Mouse (Mus musculus) neural tube, embryonic 13.5 days (tissue): ENCODE data around the gene Eloa. TPM values are rescaled to one million over a fixed set of nuclear protein-coding genes. Genes with fewer than 3 reads are reported as not detected.

Source experiments
- ATAC-seq: fragments of 200-750 bp; cut with Nextera tagmentation; 2 replicates; pipeline ENCODE4 v1.8.0; 2017; ENCODE audit warnings: low read depth, mild to moderate bottlenecking, moderate TSS enrichment, moderate library complexity
- H3K27ac ChIP-seq: fragments of 300-500 bp; sonication (generic); replicated peaks from 2 replicates; pipeline ENCODE4 v1.5.1; 2015; ENCODE audit warnings: moderate library complexity, mild to moderate bottlenecking, inconsistent platforms
- H3K27me3 ChIP-seq: fragments of 300-500 bp; sonication (generic); 2 replicates; pipeline ENCODE4 v1.6.1; 2015; ENCODE audit warnings: mild to moderate bottlenecking, inconsistent platforms
- H3K36me3 ChIP-seq: fragments of 300-500 bp; sonication (generic); 2 replicates; pipeline ENCODE4 v1.6.1; 2015; ENCODE audit warnings: mild to moderate bottlenecking, inconsistent platforms
- H3K4me1 ChIP-seq: fragments of 300-500 bp; sonication (generic); replicated peaks from 2 replicates; pipeline ENCODE4 v1.6.1; 2015; ENCODE audit warnings: inconsistent platforms
- H3K4me2 ChIP-seq: fragments of 300-500 bp; sonication (generic); 2 replicates; pipeline ENCODE4 v1.6.1; 2015; ENCODE audit warnings: inconsistent platforms, mild to moderate bottlenecking, moderate library complexity
- H3K4me3 ChIP-seq: fragments of 300-500 bp; sonication (generic); 2 replicates; pipeline ENCODE4 v1.5.1; 2015; ENCODE audit warnings: mild to moderate bottlenecking, inconsistent platforms
- H3K9ac ChIP-seq: fragments of 300-500 bp; sonication (generic); 2 replicates; pipeline ENCODE4 v1.6.1; 2015; ENCODE audit warnings: moderate library complexity, mild to moderate bottlenecking, inconsistent platforms
- H3K9me3 ChIP-seq: fragments of 300-500 bp; sonication (generic); 2 replicates; pipeline ENCODE4 v1.6.1; 2016; ENCODE audit warnings: inconsistent platforms
- WGBS: fragments of 180-500 bp; shearing (Covaris S2); methylation state at CpG from one replicate; pipeline ENCODE4 v1.1.7; 2015; 5-methylcytosine and 5-hydroxymethylcytosine counted together
- polyA plus RNA-seq: library from polyadenylated mRNA; unstranded; fragments of >200 nt; fragmentation: Nextera tagmentation; extraction: Ambion mirVana; gene quantifications from 2 replicates; pipeline ENCODE4 v1.2.1, GENCODE M21; 2015

Gene Eloa
- polyA plus RNA-seq, 1 experiment from 2014 or later: 26.4 TPM

DNA sequence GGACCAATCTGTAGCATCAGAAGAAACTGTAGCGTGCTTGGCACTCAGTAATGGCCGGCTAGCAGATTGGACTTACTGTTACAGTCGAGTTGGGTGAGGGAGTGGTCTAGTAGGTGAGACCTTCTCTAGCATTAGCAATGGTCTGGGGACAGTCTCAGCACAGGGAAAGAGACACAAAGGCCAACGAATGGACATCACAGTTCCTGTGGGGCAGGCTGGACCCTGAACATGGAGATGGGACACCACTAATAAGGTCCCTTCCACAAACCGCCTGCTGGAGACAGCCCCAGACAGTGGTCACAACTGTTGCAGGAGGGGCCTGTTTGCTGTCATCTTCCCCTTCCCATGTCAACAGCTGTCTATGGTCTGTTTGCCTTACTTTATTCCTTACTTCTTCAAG lies 59.9 kb downstream of the Eloa start:
- no peak for ATAC-seq
- H3K27ac ChIP-seq: no peak overlapping the region
- H3K4me2 ChIP-seq: no peak overlapping the region
- WGBS: 90% methylated on average over 5 of the region's 5 CpGs
- H3K4me1 ChIP-seq: peaks cover 22% of the 10 kb centered on the region
- H3K4me3 ChIP-seq: no peak overlapping the region
- H3K9ac ChIP-seq: no peak overlapping the region
- no peaks in the 10 kb centered on the region for H3K9me3 ChIP-seq
- no peaks in the 10 kb centered on the region for H3K27me3 ChIP-seq
- H3K36me3 ChIP-seq: peaks cover 66% of the 10 kb centered on the region

DNA sequence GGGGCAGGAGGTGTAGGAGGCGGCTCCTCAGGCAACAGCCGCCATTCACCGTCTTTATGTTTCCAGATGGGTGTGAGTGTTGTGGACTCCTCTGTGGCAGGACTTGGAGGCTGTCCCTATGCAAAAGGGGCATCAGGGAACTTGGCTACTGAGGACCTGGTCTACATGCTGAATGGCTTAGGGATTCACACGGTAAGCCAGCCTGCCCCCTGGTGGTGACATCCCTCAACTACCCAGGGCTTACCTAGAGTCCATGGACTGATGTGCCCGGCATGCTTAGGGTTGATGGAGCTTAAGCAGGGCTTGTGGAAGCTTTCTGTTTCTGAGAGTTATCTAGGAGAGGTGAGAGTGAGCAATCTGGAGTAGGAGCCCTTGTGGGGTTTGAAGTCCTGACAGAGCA lies 60.8 kb downstream of the Eloa start:
- peaks cover 65% of the 10 kb centered on the region for H3K36me3 ChIP-seq
- no peaks in the 10 kb centered on the region for H3K9me3 ChIP-seq
- no peak overlapping the region for H3K27ac ChIP-seq
- H3K4me3 ChIP-seq: no peak overlapping the region
- 25% methylated on average over 5 of the region's 5 CpGs for WGBS
- no peak overlapping the region for H3K9ac ChIP-seq
- no peaks in the 10 kb centered on the region for H3K27me3 ChIP-seq
- no peak overlapping the region for H3K4me2 ChIP-seq
- no peak for ATAC-seq
- H3K4me1 ChIP-seq: peaks cover 22% of the 10 kb centered on the region

DNA sequence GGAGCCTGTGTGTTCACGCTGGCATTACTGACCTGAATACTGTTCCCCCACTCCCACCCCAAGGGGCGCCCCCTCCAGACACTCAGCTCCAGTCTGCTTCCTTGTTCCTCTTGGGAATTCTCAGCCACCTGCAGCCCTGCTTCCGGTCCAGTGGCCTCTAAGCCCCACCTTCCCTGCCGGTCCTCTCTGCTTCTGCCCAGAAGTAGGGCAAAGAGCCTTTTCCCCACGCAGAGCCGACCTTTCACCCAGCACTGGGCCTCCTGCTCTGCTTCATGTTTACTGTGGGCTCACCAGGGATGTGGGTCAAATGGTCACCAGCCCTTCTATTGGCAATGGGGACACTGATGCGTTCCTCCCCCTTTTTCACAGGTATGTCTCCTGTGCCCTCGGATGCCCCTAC lies 63.2 kb downstream of the Eloa start:
- Histone ChIP-seq H3K27me3 (no peaks in the 10 kb centered on the region), H3K36me3 (peaks cover 75% of the 10 kb centered on the region), H3K4me3 (no peak overlapping the region), H3K9me3 (no peaks in the 10 kb centered on the region), H3K27ac (no peak overlapping the region), H3K4me1 (peaks cover 7% of the 10 kb centered on the region), H3K9ac (no peak overlapping the region), H3K4me2 (no peak overlapping the region)
- ATAC-seq: no peak
- 61% methylated on average over 8 of the region's 8 CpGs for WGBS

DNA sequence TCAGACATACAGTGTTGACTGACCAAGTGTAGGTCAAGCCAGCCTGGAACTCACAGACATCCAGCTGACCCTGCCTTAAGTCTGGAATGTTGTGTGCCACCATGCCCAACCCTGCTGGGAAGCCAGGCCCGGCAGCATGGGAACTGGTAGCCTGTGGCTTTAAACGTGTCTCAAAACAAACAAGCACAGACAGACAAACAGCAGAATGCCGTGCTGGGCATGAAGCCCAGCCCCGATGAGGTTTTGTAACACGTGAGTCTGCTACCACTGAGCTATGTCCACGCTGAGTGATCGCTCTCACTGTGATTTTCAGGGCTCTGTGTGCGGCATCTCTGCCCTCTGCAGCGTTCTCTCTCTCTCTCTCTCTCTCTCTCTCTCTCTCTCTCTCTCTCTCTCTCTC lies 65.7 kb downstream of the Eloa start:
- 87% methylated on average over 9 of the region's 9 CpGs for WGBS
- Histone ChIP-seq H3K4me2 (no peak overlapping the region), H3K27ac (no peak overlapping the region), H3K36me3 (peaks cover 86% of the 10 kb centered on the region), H3K4me3 (no peak overlapping the region), H3K27me3 (no peaks in the 10 kb centered on the region), H3K9ac (no peak overlapping the region), H3K9me3 (0 out of 2 replicates have a peak, but pooled peaks cover 4% of the 10 kb centered on the region), H3K4me1 (no peaks in the 10 kb centered on the region)
- no peak for ATAC-seq

DNA sequence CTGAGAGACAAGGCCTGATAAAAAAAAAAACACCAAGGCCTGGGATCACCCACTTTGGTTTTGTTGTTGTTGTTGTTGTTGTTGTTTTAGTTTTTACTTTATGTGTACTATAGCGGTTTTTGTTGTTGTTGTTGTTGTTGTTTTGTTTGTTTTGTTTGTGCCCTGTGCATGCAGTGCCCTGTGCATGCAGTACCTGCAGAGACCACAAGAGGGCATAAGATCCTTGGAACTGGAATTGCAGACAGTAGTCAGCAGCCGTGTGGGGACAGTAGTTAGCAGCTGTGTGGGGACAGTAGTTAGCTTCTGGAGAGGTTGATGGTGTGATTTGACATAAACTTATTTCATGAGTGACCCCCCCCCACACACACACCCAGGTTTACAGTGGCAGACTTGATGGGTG lies 67.3 kb downstream of the Eloa start:
- peaks cover 71% of the 10 kb centered on the region for H3K36me3 ChIP-seq
- H3K9me3 ChIP-seq: 0 out of 2 replicates have a peak, but pooled peaks cover 4% of the 10 kb centered on the region
- H3K27ac ChIP-seq: no peak overlapping the region
- WGBS: 13% methylated on average over 2 of the region's 2 CpGs
- H3K4me2 ChIP-seq: no peak overlapping the region
- H3K27me3 ChIP-seq: no peaks in the 10 kb centered on the region
- no peak overlapping the region for H3K4me3 ChIP-seq
- ATAC-seq: no peak
- no peak overlapping the region for H3K9ac ChIP-seq
- 0 out of 2 replicates have a peak, but pooled peaks cover 6% of the 10 kb centered on the region for H3K4me1 ChIP-seq

Other genes starting within 250 kb of the Eloa start
- gene Srsf10, start 166.0 kb downstream of the Eloa start, polyA plus RNA-seq: 198 and 233 TPM in 2 replicates
- 109 and 122 TPM in 2 replicates for gene Pnrc2, start 147.9 kb downstream of the Eloa start, polyA plus RNA-seq
- gene Cnr2, start 126.4 kb downstream of the Eloa start, polyA plus RNA-seq: 0.12 and 0.25 TPM in 2 replicates
- gene Fuca1, start 101.0 kb downstream of the Eloa start, polyA plus RNA-seq: 53.8 and 63.6 TPM in 2 replicates
- gene Hmgcl, start 75.3 kb downstream of the Eloa start, polyA plus RNA-seq: 58.2 and 59.6 TPM in 2 replicates
- 39.0 and 42.5 TPM in 2 replicates for gene Gale, start 58.0 kb downstream of the Eloa start, polyA plus RNA-seq
- 187 and 199 TPM in 2 replicates for gene Lypla2, start 49.1 kb downstream of the Eloa start, polyA plus RNA-seq
- gene Pithd1, start 34.5 kb downstream of the Eloa start, polyA plus RNA-seq: 59.0 and 65.1 TPM in 2 replicates
- 265 and 313 TPM in 2 replicates for gene Rpl11, start 31.7 kb upstream of the Eloa start, polyA plus RNA-seq
- 235 and 273 TPM in 2 replicates for gene Id3, start 121.7 kb upstream of the Eloa start, polyA plus RNA-seq
- 2.5 and 3.3 TPM in 2 replicates for gene E2f2, start 150.6 kb upstream of the Eloa start, polyA plus RNA-seq
- 8.6 and 8.8 TPM in 2 replicates for gene Asap3, start 184.6 kb upstream of the Eloa start, polyA plus RNA-seq
- 1.9 and 2.6 TPM in 2 replicates for gene Tcea3, start 226.0 kb upstream of the Eloa start, polyA plus RNA-seq